Mouse (Mus musculus) heart, embryonic 13.5 days (tissue): ENCODE data around the gene Cby1. TPM values are rescaled to one million over a fixed set of nuclear protein-coding genes. Genes with fewer than 3 reads are reported as not detected.

Experiments used
- ATAC-seq: fragments of 200-750 bp; cut with Nextera tagmentation; 2 replicates; pipeline ENCODE4 v1.8.0; 2017; ENCODE audit warnings: moderate TSS enrichment; ENCODE audit not compliant: insufficient number of reproducible peaks, low FRiP score, low TSS enrichment; ENCODE audit errors: extremely low read depth
- H3K27ac ChIP-seq: fragments of 300-500 bp; sonication (generic); replicated peaks from 2 replicates; pipeline ENCODE4 v1.5.1; 2015; ENCODE audit warnings: moderate library complexity, mild to moderate bottlenecking, inconsistent platforms
- H3K27me3 ChIP-seq: fragments of 300-500 bp; sonication (generic); replicated peaks from 2 replicates; pipeline ENCODE4 v1.6.1; 2015; ENCODE audit warnings: mild to moderate bottlenecking, inconsistent platforms
- H3K36me3 ChIP-seq: fragments of 300-500 bp; sonication (generic); 2 replicates; pipeline ENCODE4 v1.6.1; 2015; ENCODE audit warnings: mild to moderate bottlenecking, inconsistent platforms
- H3K4me1 ChIP-seq: fragments of 300-500 bp; sonication (generic); 2 replicates; pipeline ENCODE4 v1.6.1; 2015; ENCODE audit warnings: inconsistent platforms
- H3K4me2 ChIP-seq: fragments of 300-500 bp; sonication (generic); 2 replicates; pipeline ENCODE4 v1.6.1; 2015; ENCODE audit warnings: inconsistent platforms, mild to moderate bottlenecking, moderate library complexity
- H3K4me3 ChIP-seq: fragments of 300-500 bp; sonication (generic); 2 replicates; pipeline ENCODE4 v1.5.1; 2015; ENCODE audit warnings: moderate library complexity, mild to moderate bottlenecking, inconsistent platforms
- H3K9ac ChIP-seq: fragments of 300-500 bp; sonication (generic); 2 replicates; pipeline ENCODE4 v1.6.1; 2015; ENCODE audit warnings: inconsistent platforms, mild to moderate bottlenecking, moderate library complexity
- H3K9me3 ChIP-seq: fragments of 300-500 bp; sonication (generic); 2 replicates; pipeline ENCODE4 v1.6.1; 2016; ENCODE audit warnings: inconsistent platforms
- WGBS: fragments of 180-500 bp; shearing (Covaris S2); methylation state at CpG from one replicate; pipeline ENCODE4 v1.1.7; 2015; ENCODE audit warnings: mixed read lengths; 5-methylcytosine and 5-hydroxymethylcytosine counted together
- polyA plus RNA-seq: library from polyadenylated mRNA; unstranded; fragments of >200 nt; fragmentation: Nextera tagmentation; extraction: Ambion mirVana; gene quantifications from 2 replicates; pipeline ENCODE4 v1.2.1, GENCODE M21; 2015

Gene Cby1
- polyA plus RNA-seq, 1 experiment from 2014 or later: 41.3 TPM

DNA sequence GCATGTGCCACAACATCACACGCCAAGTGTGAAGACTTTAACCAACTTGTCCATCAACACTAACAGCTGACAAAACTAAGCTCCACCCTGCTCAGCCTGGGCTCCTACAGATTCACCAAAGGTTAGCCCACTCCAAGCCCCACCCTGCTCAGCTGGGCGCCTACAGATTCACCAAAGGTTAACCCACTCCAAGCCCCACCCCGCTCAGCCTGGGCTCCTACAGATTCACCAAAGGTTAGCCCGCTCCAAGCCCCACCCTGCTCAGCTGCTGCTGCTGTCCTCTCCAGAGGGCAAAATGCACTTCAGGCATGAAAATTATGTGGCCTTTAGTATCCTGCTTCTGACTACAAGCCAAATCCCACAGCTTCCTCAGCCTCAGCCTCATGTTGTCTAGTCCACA, 23.0 kb downstream of the Cby1 start:
- Histone ChIP-seq H3K27ac (peak overlapping the region; percentile 79), H3K4me1 (peaks cover 63% of the 10 kb centered on the region)
- 82% methylated on average over 4 of the region's 4 CpGs for WGBS

GRCm38 (mm10) chr15:79683146-79683545, 24.1 kb downstream of the Cby1 start:
- 60% methylated on average over 6 of the region's 6 CpGs for WGBS
- H3K36me3 ChIP-seq: peaks cover 11% of the 10 kb centered on the region; the same call in 1 of the 2 replicates
- peaks cover 63% of the 10 kb centered on the region for H3K4me1 ChIP-seq
- ATAC-seq: no peak
- H3K9me3 ChIP-seq: no peaks in the 10 kb centered on the region
- H3K4me2 ChIP-seq: peak overlapping the region; percentile 95
- peak overlapping the region; percentile 98 for H3K9ac ChIP-seq
- H3K27me3 ChIP-seq: no peaks in the 10 kb centered on the region
- peak overlapping the region; percentile 83 for H3K4me3 ChIP-seq
- H3K27ac ChIP-seq: peak overlapping the region; percentile 79

More for the DNA sequence above, 23.0 kb downstream of the Cby1 start:
- peak overlapping the region; percentile 83; the same call in 1 of the 2 replicates for H3K4me3 ChIP-seq
- H3K27me3 ChIP-seq: no peaks in the 10 kb centered on the region
- no peaks in the 10 kb centered on the region for H3K9me3 ChIP-seq
- peaks cover 23% of the 10 kb centered on the region for H3K36me3 ChIP-seq
- H3K4me2 ChIP-seq: peak overlapping the region; percentile 95
- peak overlapping the region; percentile 98 for H3K9ac ChIP-seq
- ATAC-seq: no peak

- 35% methylated on average over 19 of the region's 19 CpGs for WGBS
- H3K9me3 ChIP-seq: no peaks in the 10 kb centered on the region
- no peak for ATAC-seq
- peaks cover 68% of the 10 kb centered on the region for H3K4me1 ChIP-seq
- H3K27me3 ChIP-seq: no peaks in the 10 kb centered on the region
- peak overlapping the region; percentile 98 for H3K9ac ChIP-seq
- H3K4me2 ChIP-seq: peak overlapping the region; percentile 95
- peaks cover 10% of the 10 kb centered on the region; the same call in 1 of the 2 replicates for H3K36me3 ChIP-seq
- peak overlapping the region; percentile 79 for H3K27ac ChIP-seq
- H3K4me3 ChIP-seq: peak overlapping the region; percentile 83
These were observed 24.9 kb downstream of the Cby1 start for GRCm38 (mm10) chr15:79683707-79684465.

DNA sequence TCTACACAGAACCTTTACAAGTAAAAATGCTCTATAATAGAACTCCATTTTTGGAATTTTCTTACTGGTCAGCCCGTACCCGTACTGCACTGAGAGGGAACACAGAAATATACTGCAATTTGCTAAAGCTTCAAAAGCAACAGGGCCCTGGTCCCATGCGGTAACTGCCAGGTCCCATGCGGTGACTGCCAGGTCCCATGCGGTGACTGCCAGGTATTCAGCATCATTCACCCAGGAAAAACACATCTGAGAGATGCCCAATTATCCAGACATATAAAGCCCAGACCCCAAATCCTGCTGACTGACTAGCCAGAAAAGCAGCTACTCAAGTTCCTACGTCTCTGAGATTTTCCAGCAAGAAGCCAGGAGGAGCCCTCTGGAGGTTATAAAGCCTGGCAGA, 25.6 kb downstream of the Cby1 start:
- Histone ChIP-seq H3K36me3 (0 out of 2 replicates have a peak, but pooled peaks cover 4% of the 10 kb centered on the region), H3K27me3 (no peaks in the 10 kb centered on the region), H3K4me3 (peak overlapping the region; percentile 83), H3K9ac (peak overlapping the region; percentile 98), H3K4me1 (peaks cover 72% of the 10 kb centered on the region), H3K4me2 (peak overlapping the region; percentile 95), H3K9me3 (no peaks in the 10 kb centered on the region), H3K27ac (peak overlapping the region; percentile 79)
- ATAC-seq: no peak
- WGBS: 72% methylated on average over 6 of the region's 6 CpGs

- peak overlapping the region; percentile 83 for H3K4me3 ChIP-seq
- H3K36me3 ChIP-seq: 0 out of 2 replicates have a peak, but pooled peaks cover 2% of the 10 kb centered on the region
- peak overlapping the region; percentile 95 for H3K4me2 ChIP-seq
- H3K9ac ChIP-seq: peak overlapping the region; percentile 98
- ATAC-seq: no peak
- 30% methylated on average over 6 of the region's 6 CpGs for WGBS
- no peaks in the 10 kb centered on the region for H3K27me3 ChIP-seq
- peaks cover 77% of the 10 kb centered on the region for H3K4me1 ChIP-seq
- H3K27ac ChIP-seq: peak overlapping the region; percentile 95
- H3K9me3 ChIP-seq: no peaks in the 10 kb centered on the region
These were observed 26.2 kb downstream of the Cby1 start for GRCm38 (mm10) chr15:79685141-79685641.

GRCm38 (mm10) chr15:79686046-79686869, 27.3 kb downstream of the Cby1 start:
- Histone ChIP-seq H3K4me1 (peaks cover 68% of the 10 kb centered on the region), H3K36me3 (no peaks in the 10 kb centered on the region), H3K4me3 (peak overlapping the region; percentile 83), H3K27ac (peak overlapping the region; percentile 95), H3K9ac (peak overlapping the region; percentile 98), H3K9me3 (no peaks in the 10 kb centered on the region), H3K4me2 (peak overlapping the region; percentile 95), H3K27me3 (no peaks in the 10 kb centered on the region)
- no peak for ATAC-seq
- WGBS: 4% methylated on average over 15 of the region's 15 CpGs

DNA sequence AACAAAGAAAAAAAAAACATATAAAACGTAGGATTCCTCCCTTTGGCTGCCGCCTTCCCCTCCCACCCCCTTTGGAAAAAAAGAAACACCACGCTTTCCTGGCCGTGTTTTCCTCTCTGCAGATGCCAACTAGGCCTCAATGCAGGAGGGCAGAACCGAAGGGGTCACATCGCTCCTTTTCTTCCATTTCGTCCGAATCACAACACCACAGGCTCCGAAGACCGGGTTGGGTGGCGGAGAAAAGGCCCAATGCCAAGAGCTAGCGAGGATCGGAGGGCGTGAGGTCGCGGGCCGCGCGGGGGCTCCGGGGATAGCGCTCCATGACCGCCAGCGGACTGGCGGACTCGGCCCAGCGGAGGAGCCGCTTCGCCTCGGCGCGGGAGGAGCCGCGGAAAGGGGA, 28.2 kb downstream of the Cby1 start:
- ATAC-seq: no peak
- H3K4me3 ChIP-seq: peak overlapping the region; percentile 83
- H3K27me3 ChIP-seq: no peaks in the 10 kb centered on the region
- H3K4me1 ChIP-seq: peaks cover 67% of the 10 kb centered on the region
- peak overlapping the region; percentile 98 for H3K9ac ChIP-seq
- under 1% methylated on average over 33 of the region's 33 CpGs for WGBS
- H3K27ac ChIP-seq: peak overlapping the region; percentile 95
- H3K9me3 ChIP-seq: no peaks in the 10 kb centered on the region
- no peaks in the 10 kb centered on the region for H3K36me3 ChIP-seq
- peak overlapping the region; percentile 95 for H3K4me2 ChIP-seq

- Histone ChIP-seq H3K27ac (peak within 1 kb of the TSS; percentile 95), H3K9ac (peak within 1 kb of the TSS; percentile 98), H3K27me3 (no peaks in the 10 kb centered on the region), H3K36me3 (no peaks in the 10 kb centered on the region), H3K4me1 (peaks cover 67% of the 10 kb centered on the region), H3K4me3 (peak within 1 kb of the TSS; percentile 83), H3K4me2 (peak within 1 kb of the TSS; percentile 95), H3K9me3 (no peaks in the 10 kb centered on the region)
- peak; percentile 76 for ATAC-seq
- WGBS: under 1% methylated on average over 72 of the region's 72 CpGs
These were observed 28.8 kb downstream of the Cby1 start, which contains the start of gene Josd1 for GRCm38 (mm10) chr15:79687646-79688267. Gene Josd1 (minus strand): TSS chr15:79687919.

DNA sequence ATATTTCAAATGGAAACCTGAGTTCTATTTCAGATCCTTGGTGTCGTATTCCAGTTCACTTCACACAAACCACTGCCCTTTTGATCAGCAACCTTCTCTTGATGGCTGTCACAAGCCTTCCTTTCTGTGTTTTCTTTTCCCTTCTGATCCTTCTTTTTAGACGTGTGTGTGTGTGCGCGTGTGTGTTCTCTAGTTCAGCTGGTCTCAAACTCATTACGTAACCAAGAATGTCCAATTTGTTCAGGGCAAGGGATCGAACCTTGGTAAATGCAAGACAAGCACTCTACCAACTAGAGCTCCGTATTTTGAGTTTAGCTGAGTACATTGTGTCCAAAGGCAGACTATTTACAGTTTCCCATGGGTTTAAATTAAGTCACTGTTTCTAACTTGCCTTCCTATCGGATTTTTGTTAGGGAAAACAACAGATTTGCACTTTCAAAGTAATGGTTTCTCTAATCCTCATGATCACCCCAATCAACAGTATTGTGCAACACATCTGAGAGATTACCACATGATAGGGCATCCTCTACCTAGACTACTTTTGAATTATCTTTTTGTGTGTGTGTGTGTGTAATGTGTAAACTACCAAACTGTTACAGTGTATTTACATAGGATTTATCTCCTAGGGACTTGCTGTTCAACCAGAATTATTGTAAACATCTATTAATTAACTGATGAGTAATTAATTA, 29.4 kb downstream of the Cby1 start:
- Histone ChIP-seq H3K36me3 (no peaks in the 10 kb centered on the region), H3K27ac (peak overlapping the region; percentile 95), H3K4me1 (peaks cover 67% of the 10 kb centered on the region), H3K4me2 (peak overlapping the region; percentile 95), H3K27me3 (no peaks in the 10 kb centered on the region), H3K9me3 (no peaks in the 10 kb centered on the region), H3K9ac (peak overlapping the region; percentile 98), H3K4me3 (peak overlapping the region; percentile 83)
- WGBS: 6% methylated on average over 8 of the region's 8 CpGs
- no peak for ATAC-seq

- Histone ChIP-seq H3K4me1 (peaks cover 67% of the 10 kb centered on the region), H3K4me3 (peak overlapping the region; percentile 93), H3K27me3 (no peaks in the 10 kb centered on the region), H3K4me2 (peak overlapping the region; percentile 85), H3K36me3 (peaks cover 6% of the 10 kb centered on the region), H3K27ac (peak overlapping the region; percentile 77), H3K9me3 (no peaks in the 10 kb centered on the region), H3K9ac (peak overlapping the region; percentile 66)
- 15% methylated on average over 24 of the region's 24 CpGs for WGBS
- ATAC-seq: no peak
These were observed 30.8 kb downstream of the Cby1 start for GRCm38 (mm10) chr15:79689662-79690425.
